Mouse (Mus musculus) midbrain, embryonic 15.5 days (tissue): ENCODE measurements around the gene Rasa2. TPM values are rescaled to one million over a fixed set of nuclear protein-coding genes. Genes with fewer than 3 reads are reported as not detected.
"Not testable (repeated sequence)": the region's sequence is repeated elsewhere in the genome, so short reads cannot be mapped to it uniquely, and the experiment has no call there.

ENCODE experiments used
- ATAC-seq: fragments of 200-750 bp; cut with Nextera tagmentation; replicated peaks from 2 replicates; pipeline ENCODE4 v1.8.0; 2017; ENCODE audit warnings: moderate TSS enrichment
- H3K27ac ChIP-seq: fragments of 300-500 bp; sonication (generic); 2 replicates; pipeline ENCODE4 v1.5.1; 2015; ENCODE audit warnings: mild to moderate bottlenecking, inconsistent platforms
- H3K27me3 ChIP-seq: fragments of 300-500 bp; sonication (generic); replicated peaks from 2 replicates; pipeline ENCODE4 v1.6.1; 2015; ENCODE audit warnings: inconsistent platforms
- H3K36me3 ChIP-seq: fragments of 300-500 bp; sonication (generic); replicated peaks from 2 replicates; pipeline ENCODE4 v1.6.1; 2015; ENCODE audit warnings: inconsistent platforms
- H3K4me1 ChIP-seq: fragments of 300-500 bp; sonication (generic); 2 replicates; pipeline ENCODE4 v1.6.1; 2015; ENCODE audit warnings: inconsistent platforms
- H3K4me2 ChIP-seq: fragments of 300-500 bp; sonication (generic); 2 replicates; pipeline ENCODE4 v1.6.1; 2015; ENCODE audit warnings: inconsistent platforms, mild to moderate bottlenecking, moderate library complexity
- H3K4me3 ChIP-seq: fragments of 300-500 bp; sonication (generic); 2 replicates; pipeline ENCODE4 v1.5.1; 2015; ENCODE audit warnings: mild to moderate bottlenecking, inconsistent platforms
- H3K9ac ChIP-seq: fragments of 300-500 bp; sonication (generic); 2 replicates; pipeline ENCODE4 v1.6.1; 2015; ENCODE audit warnings: mild to moderate bottlenecking, inconsistent platforms
- H3K9me3 ChIP-seq: fragments of 300-500 bp; sonication (generic); 2 replicates; pipeline ENCODE4 v1.6.1; 2016; ENCODE audit warnings: inconsistent platforms
- WGBS: fragments of 180-500 bp; shearing (Covaris S2); methylation state at CpG from one replicate; pipeline ENCODE4 v1.1.7; 2015; ENCODE audit warnings: mixed read lengths; 5-methylcytosine and 5-hydroxymethylcytosine counted together
- polyA plus RNA-seq: library from polyadenylated mRNA; unstranded; fragments of >200 nt; fragmentation: Nextera tagmentation; extraction: Ambion mirVana; gene quantifications from 2 replicates; pipeline ENCODE4 v1.2.1, GENCODE M21; 2015

Gene Rasa2
- polyA plus RNA-seq, 1 experiment from 2014 or later, result 17.6 TPM

- H3K4me2 ChIP-seq, result no peak overlapping the region
- H3K9ac ChIP-seq, result no peak overlapping the region
- H3K27me3 ChIP-seq, result no peaks in the 10 kb centered on the region
- H3K4me1 ChIP-seq, result no peaks in the 10 kb centered on the region
- H3K27ac ChIP-seq, result no peak overlapping the region
- WGBS, result 67% methylated on average over 10 of the region's 10 CpGs
- H3K36me3 ChIP-seq, result no peaks in the 10 kb centered on the region
- peak; percentile 52 for ATAC-seq
- H3K9me3 ChIP-seq, result no peaks in the 10 kb centered on the region
- H3K4me3 ChIP-seq, result no peak overlapping the region
Measured at GRCm38 (mm10) chr9:96660510-96661244, 29.3 kb upstream of the Rasa2 start.

- H3K9me3 ChIP-seq, result no peaks in the 10 kb centered on the region
- no peak overlapping the region for H3K4me2 ChIP-seq
- H3K9ac ChIP-seq, result no peak overlapping the region
- no peaks in the 10 kb centered on the region for H3K27me3 ChIP-seq
- ATAC-seq, result no peak
- 75% methylated on average over 2 of the region's 2 CpGs for WGBS
- H3K36me3 ChIP-seq, result no peaks in the 10 kb centered on the region
- H3K4me3 ChIP-seq, result no peak overlapping the region
- H3K4me1 ChIP-seq, result no peaks in the 10 kb centered on the region
- no peak overlapping the region for H3K27ac ChIP-seq
Measured at GRCm38 (mm10) chr9:96659801-96660200, 28.4 kb upstream of the Rasa2 start.

- Histone ChIP-seq H3K4me3 (no peak overlapping the region), H3K9ac (no peak overlapping the region), H3K9me3 (no peaks in the 10 kb centered on the region), H3K4me2 (no peak overlapping the region), H3K27ac (no peak overlapping the region), H3K27me3 (no peaks in the 10 kb centered on the region), H3K36me3 (no peaks in the 10 kb centered on the region), H3K4me1 (no peaks in the 10 kb centered on the region)
- WGBS, result 78% methylated on average over 4 of the region's 4 CpGs
- ATAC-seq, result no peak
Measured at GRCm38 (mm10) chr9:96653538-96653937, 22.1 kb upstream of the Rasa2 start.

- 60% methylated on average over 6 of the region's 6 CpGs for WGBS
- Histone ChIP-seq H3K9ac (no peak overlapping the region), H3K4me2 (no peak overlapping the region), H3K36me3 (no peaks in the 10 kb centered on the region), H3K27ac (no peak overlapping the region), H3K27me3 (no peaks in the 10 kb centered on the region), H3K4me1 (no peaks in the 10 kb centered on the region), H3K4me3 (no peak overlapping the region), H3K9me3 (no peaks in the 10 kb centered on the region)
- ATAC-seq, result no peak
Measured at GRCm38 (mm10) chr9:96652763-96653162, 21.3 kb upstream of the Rasa2 start.

GRCm38 (mm10) chr9:96650807-96651206 is 19.4 kb upstream of the Rasa2 start:
- no peak for ATAC-seq
- Histone ChIP-seq H3K4me3 (no peak overlapping the region), H3K4me1 (no peaks in the 10 kb centered on the region), H3K27ac (no peak overlapping the region), H3K36me3 (no peaks in the 10 kb centered on the region), H3K9me3 (no peaks in the 10 kb centered on the region), H3K27me3 (no peaks in the 10 kb centered on the region), H3K9ac (no peak overlapping the region), H3K4me2 (no peak overlapping the region)
- 92% methylated on average over 7 of the region's 7 CpGs for WGBS

GRCm38 (mm10) chr9:96649924-96650323 is 18.5 kb upstream of the Rasa2 start:
- Histone ChIP-seq H3K9ac (no peak overlapping the region), H3K9me3 (no peaks in the 10 kb centered on the region), H3K4me1 (no peaks in the 10 kb centered on the region), H3K36me3 (no peaks in the 10 kb centered on the region), H3K4me2 (no peak overlapping the region), H3K27me3 (no peaks in the 10 kb centered on the region), H3K4me3 (no peak overlapping the region), H3K27ac (no peak overlapping the region)
- no peak for ATAC-seq
- 70% methylated on average over 9 of the region's 9 CpGs for WGBS

GRCm38 (mm10) chr9:96649362-96649761 is 17.9 kb upstream of the Rasa2 start:
- no peaks in the 10 kb centered on the region for H3K4me1 ChIP-seq
- H3K9me3 ChIP-seq, result no peaks in the 10 kb centered on the region
- H3K36me3 ChIP-seq, result no peaks in the 10 kb centered on the region
- ATAC-seq, result no peak
- H3K27me3 ChIP-seq, result no peaks in the 10 kb centered on the region
- no peak overlapping the region for H3K4me2 ChIP-seq
- no peak overlapping the region for H3K27ac ChIP-seq
- 91% methylated on average over 4 of the region's 4 CpGs for WGBS
- H3K9ac ChIP-seq, result no peak overlapping the region
- no peak overlapping the region for H3K4me3 ChIP-seq

- Histone ChIP-seq H3K9ac (no peak overlapping the region), H3K36me3 (no peaks in the 10 kb centered on the region), H3K4me1 (no peaks in the 10 kb centered on the region), H3K4me2 (no peak overlapping the region), H3K27ac (no peak overlapping the region), H3K4me3 (no peak overlapping the region), H3K9me3 (no peaks in the 10 kb centered on the region), H3K27me3 (no peaks in the 10 kb centered on the region)
- WGBS, result 74% methylated on average over 2 of the region's 2 CpGs
- ATAC-seq, result no peak
Measured at GRCm38 (mm10) chr9:96646668-96647295, 15.4 kb upstream of the Rasa2 start.

GRCm38 (mm10) chr9:96644840-96645239 is 13.4 kb upstream of the Rasa2 start:
- 90% methylated on average over 2 of the region's 2 CpGs for WGBS

GRCm38 (mm10) chr9:96644002-96644401 is 12.6 kb upstream of the Rasa2 start:
- not testable (repeated sequence) for H3K27ac ChIP-seq, H3K27me3 ChIP-seq, H3K4me3 ChIP-seq, H3K9ac ChIP-seq, H3K4me2 ChIP-seq, H3K36me3 ChIP-seq, H3K9me3 ChIP-seq, ATAC-seq, H3K4me1 ChIP-seq
- WGBS, result 92% methylated on average over 3 of the region's 3 CpGs

More at GRCm38 (mm10) chr9:96644840-96645239, 13.4 kb upstream of the Rasa2 start:
- Histone ChIP-seq H3K4me2 (no peak overlapping the region), H3K27ac (no peak overlapping the region), H3K27me3 (no peaks in the 10 kb centered on the region), H3K9me3 (no peaks in the 10 kb centered on the region), H3K4me3 (no peak overlapping the region), H3K4me1 (no peaks in the 10 kb centered on the region), H3K36me3 (no peaks in the 10 kb centered on the region), H3K9ac (no peak overlapping the region)
- no peak for ATAC-seq

- Histone ChIP-seq H3K4me2 (no peak overlapping the region), H3K9me3 (no peaks in the 10 kb centered on the region), H3K27me3 (no peaks in the 10 kb centered on the region), H3K9ac (no peak overlapping the region), H3K4me3 (no peak overlapping the region), H3K36me3 (no peaks in the 10 kb centered on the region), H3K4me1 (no peaks in the 10 kb centered on the region), H3K27ac (no peak overlapping the region)
- 85% methylated on average over 7 of the region's 7 CpGs for WGBS
- ATAC-seq, result no peak
Measured at GRCm38 (mm10) chr9:96639451-96639850, 8.0 kb upstream of the Rasa2 start.

- Histone ChIP-seq H3K4me1 (no peaks in the 10 kb centered on the region), H3K36me3 (no peaks in the 10 kb centered on the region), H3K27ac (no peak overlapping the region), H3K9me3 (no peaks in the 10 kb centered on the region), H3K4me2 (no peak overlapping the region), H3K27me3 (peaks cover 3% of the 10 kb centered on the region; the same call in 1 of the 2 replicates), H3K4me3 (no peak overlapping the region), H3K9ac (no peak overlapping the region)
- no peak for ATAC-seq
- 86% methylated on average over 7 of the region's 7 CpGs for WGBS
Measured at GRCm38 (mm10) chr9:96638508-96638907, 7.1 kb upstream of the Rasa2 start.

GRCm38 (mm10) chr9:96637157-96637548 is 5.7 kb upstream of the Rasa2 start:
- Histone ChIP-seq H3K27me3 (peaks cover 3% of the 10 kb centered on the region; the same call in 1 of the 2 replicates), H3K4me3 (no peak overlapping the region), H3K9ac (no peak overlapping the region), H3K36me3 (no peaks in the 10 kb centered on the region), H3K27ac (no peak overlapping the region), H3K4me1 (no peaks in the 10 kb centered on the region), H3K9me3 (no peaks in the 10 kb centered on the region), H3K4me2 (no peak overlapping the region)
- ATAC-seq, result no peak
- 60% methylated on average over 7 of the region's 7 CpGs for WGBS
